Mouse (Mus musculus): Measurements from ENCODE around the gene Fam45a.
"Not testable (repeated sequence)": the region's sequence is repeated elsewhere in the genome, so short reads cannot be mapped to it uniquely, and the experiment has no call there.

Fam45a gene

DNA sequence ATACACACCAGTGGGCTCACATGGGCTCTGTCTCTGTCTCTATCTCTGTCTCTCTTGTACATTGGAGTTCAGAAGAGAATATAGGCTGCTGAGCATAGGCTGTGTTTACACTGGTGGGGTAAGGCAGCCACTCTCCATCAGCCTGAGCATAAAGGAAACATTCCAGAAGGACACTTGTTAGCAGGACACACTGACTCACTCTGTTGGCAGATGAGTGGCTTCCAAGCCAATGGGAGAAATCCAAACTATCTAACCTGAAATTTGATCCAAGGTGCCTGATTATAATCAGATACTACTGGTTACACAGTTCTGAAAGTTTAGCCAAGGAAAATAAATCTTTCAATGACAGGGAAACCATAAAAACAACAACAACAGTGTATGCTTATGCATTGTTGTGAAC, 34.3 kb downstream of the Fam45a start:
- no peak for DNase-seq

DNA sequence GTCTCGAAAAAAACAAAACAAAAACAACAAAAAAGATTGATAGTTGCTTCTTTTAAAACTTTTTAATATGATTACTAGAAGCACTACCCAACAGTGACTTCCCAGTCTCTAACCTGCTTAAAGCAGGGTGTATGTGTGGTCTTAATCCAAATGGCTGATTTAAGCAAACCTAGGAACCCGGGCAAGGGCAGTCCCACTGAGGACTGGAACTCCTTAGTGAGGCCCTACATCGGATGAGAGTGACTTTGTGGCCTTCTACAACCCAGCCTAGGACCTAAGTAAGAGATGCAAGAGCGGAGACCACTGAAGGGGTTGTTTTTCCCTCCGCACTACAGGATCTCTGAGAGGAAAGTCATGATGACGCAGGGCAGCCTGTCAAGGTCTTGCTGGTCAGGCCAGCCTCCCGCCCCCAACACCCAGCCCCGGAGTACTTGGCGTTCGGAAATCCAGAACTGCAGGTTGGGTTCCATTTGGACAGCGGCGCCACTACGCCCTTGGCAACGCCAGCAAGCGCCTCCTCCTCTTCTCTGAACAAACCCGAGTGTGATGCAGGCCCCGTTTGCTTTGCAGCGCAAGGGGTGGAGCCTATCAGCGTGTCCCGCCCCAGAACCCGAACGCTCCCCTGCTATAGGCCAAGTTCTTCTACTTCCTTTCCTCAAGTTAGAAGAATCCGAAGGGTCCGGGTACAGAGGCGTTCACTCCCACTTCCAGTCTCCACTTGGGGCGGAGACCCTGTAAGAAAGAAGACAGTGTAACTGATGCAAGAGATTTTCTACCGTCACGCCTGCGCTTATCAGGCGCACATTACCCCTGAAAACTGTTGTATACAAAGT, 49.7 kb downstream of the Fam45a start, which contains the start of gene Sfxn4:
Sfxn4 (minus strand) TSS at position 612 of the 833 bp plus-strand sequence.
- DNase-seq, result peak; percentile 91

DNA sequence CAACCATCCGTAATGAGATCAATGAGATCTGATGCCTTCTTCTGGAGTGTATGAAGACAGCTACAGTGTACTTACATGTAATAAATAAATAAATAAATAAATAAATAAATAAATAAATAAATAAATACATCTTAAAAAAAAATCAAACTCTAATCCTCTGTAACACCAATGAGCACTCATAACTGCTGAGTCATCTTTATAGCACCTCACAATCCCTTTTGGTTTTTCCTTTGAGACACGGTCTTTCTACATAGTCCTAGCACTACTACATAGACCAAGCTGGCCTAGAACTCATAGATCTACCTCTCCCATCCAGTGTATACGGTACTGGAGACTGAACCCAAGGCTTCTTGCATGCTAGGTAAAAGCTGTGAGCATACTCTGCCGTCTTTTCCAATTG, 54.8 kb downstream of the Fam45a start:
- DNase-seq, result not testable (repeated sequence)

- DNase-seq, result no peak
Measured at GRCm38 (mm10) chr19:60870489-60870888, 59.1 kb downstream of the Fam45a start.

GRCm38 (mm10) chr19:60871366-60871765, 60.0 kb downstream of the Fam45a start:
- DNase-seq, result no peak

- DNase-seq, result no peak
Measured at GRCm38 (mm10) chr19:60872272-60872671, 60.9 kb downstream of the Fam45a start.

DNA sequence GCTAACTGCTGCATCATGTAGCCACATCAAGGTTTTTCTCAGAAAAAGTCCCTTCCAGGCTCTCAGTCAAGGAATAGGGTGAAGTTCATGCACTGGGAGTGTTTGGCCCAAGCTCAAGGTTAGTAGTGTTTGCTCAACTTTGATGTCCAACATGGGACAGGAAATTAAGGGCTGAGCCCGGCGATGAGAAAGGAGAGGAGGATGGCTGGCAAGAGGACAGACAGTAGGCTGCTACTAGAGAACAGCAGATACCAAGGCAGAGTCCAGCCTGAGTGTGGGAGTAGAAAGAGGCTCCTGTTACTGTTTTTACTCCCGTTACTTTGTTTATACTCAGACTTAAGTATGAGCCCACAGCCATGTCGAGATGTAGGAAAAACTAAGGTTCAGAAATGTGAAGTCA, 62.1 kb downstream of the Fam45a start:
- no peak for DNase-seq

GRCm38 (mm10) chr19:60874064-60874694, 62.8 kb downstream of the Fam45a start, which contains the start of gene Prdx3:
Gene Prdx3 (minus strand): TSS chr19:60874556.
- DNase-seq, result peak; percentile 97

- peak; percentile 57 for DNase-seq
Measured at GRCm38 (mm10) chr19:60883129-60883528, 71.7 kb downstream of the Fam45a start.

Measured in lung, postnatal 14 days (tissue).